Mouse (Mus musculus) gastrocnemius, adult 18-20 months (tissue): ENCODE measurements around the gene Nav2. TPM values are rescaled to one million over a fixed set of nuclear protein-coding genes. Genes with fewer than 3 reads are reported as not detected.

Experiments
- DNase-seq: peaks from one replicate; pipeline ENCODE4 v3.0.0; 2021; ENCODE audit warnings: low spot score
- total RNA-seq, 2 experiments: library from RNA; stranded (reverse); gene quantifications; 2 replicates each; pipeline ENCODE4 v1.2.3; 2021

Nav2 gene
- total RNA-seq, 2 experiments from 2014 or later: 35.3 to 35.4 TPM

- DNase-seq: no peak
Measured at GRCm38 (mm10) chr7:48930399-48930798, 21.9 kb downstream of the Nav2 start.

- DNase-seq: no peak
Measured at GRCm38 (mm10) chr7:48932138-48932537, 23.6 kb downstream of the Nav2 start.

- DNase-seq: no peak
Measured at GRCm38 (mm10) chr7:48934816-48935215, 26.3 kb downstream of the Nav2 start.

GRCm38 (mm10) chr7:48937562-48937961, 29.0 kb downstream of the Nav2 start:
- DNase-seq: no peak

GRCm38 (mm10) chr7:48938190-48938589, 29.7 kb downstream of the Nav2 start:
- DNase-seq: no peak

GRCm38 (mm10) chr7:48948381-48949108, 40.0 kb downstream of the Nav2 start:
- DNase-seq: no peak

GRCm38 (mm10) chr7:48954501-48954900, 46.0 kb downstream of the Nav2 start:
- no peak for DNase-seq

GRCm38 (mm10) chr7:48958528-48959315, 50.2 kb downstream of the Nav2 start:
- no peak for DNase-seq

- no peak for DNase-seq
Measured at GRCm38 (mm10) chr7:48959316-48959661, 50.8 kb downstream of the Nav2 start.

- no peak for DNase-seq
Measured at GRCm38 (mm10) chr7:48960152-48960551, 51.6 kb downstream of the Nav2 start.

GRCm38 (mm10) chr7:48961501-48961900, 53.0 kb downstream of the Nav2 start:
- DNase-seq: no peak

- DNase-seq: no peak
Measured at GRCm38 (mm10) chr7:48961935-48962334, 53.4 kb downstream of the Nav2 start.

- DNase-seq: no peak
Measured at GRCm38 (mm10) chr7:48963112-48963511, 54.6 kb downstream of the Nav2 start.

- no peak for DNase-seq
Measured at GRCm38 (mm10) chr7:48963554-48963953, 55.0 kb downstream of the Nav2 start.

GRCm38 (mm10) chr7:48965796-48966512, 57.4 kb downstream of the Nav2 start:
- no peak for DNase-seq

- no peak for DNase-seq
Measured at GRCm38 (mm10) chr7:48981013-48981412, 72.5 kb downstream of the Nav2 start.

GRCm38 (mm10) chr7:48981814-48982213, 73.3 kb downstream of the Nav2 start:
- no peak for DNase-seq

GRCm38 (mm10) chr7:48982573-48982972, 74.1 kb downstream of the Nav2 start:
- no peak for DNase-seq

- no peak for DNase-seq
Measured at GRCm38 (mm10) chr7:48991911-48992552, 83.5 kb downstream of the Nav2 start.

- no peak for DNase-seq
Measured at GRCm38 (mm10) chr7:48995171-48995570, 86.7 kb downstream of the Nav2 start.

GRCm38 (mm10) chr7:48995701-48996100, 87.2 kb downstream of the Nav2 start:
- no peak for DNase-seq

GRCm38 (mm10) chr7:48996829-48997228, 88.3 kb downstream of the Nav2 start:
- DNase-seq: no peak
